Mouse (Mus musculus): ENCODE measurements at regions not wholly inside any gene's neighbourhood (a gene's known extent, or its start where the extent isn't known, plus 50 kb on each side); places are given as distances from the start of the nearest gene placed in this dataset.

DNA sequence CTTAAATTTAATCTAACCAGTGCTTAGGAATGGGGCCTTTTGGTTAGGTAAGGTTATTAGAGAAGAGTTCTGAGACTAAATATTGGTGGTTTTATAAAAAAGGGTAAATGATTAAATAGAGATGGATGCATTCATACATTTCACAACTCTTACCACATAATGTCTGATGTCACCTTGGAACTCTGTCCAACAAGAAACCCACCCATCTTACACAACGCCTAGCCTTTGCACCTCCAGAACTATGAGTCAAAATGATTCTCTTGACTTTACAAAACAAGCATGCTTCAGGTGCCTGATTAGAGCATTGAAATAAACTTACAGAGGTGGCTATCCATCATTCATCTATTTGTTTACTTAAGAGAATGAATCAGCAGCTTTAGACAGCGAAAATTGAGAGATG is 364.8 kb upstream of the Fam98a start:
- no peaks in the 10 kb centered on the region for H3K4me1 ChIP-seq (ENCODE audit: control insufficient read depth in 2 of 2, insufficient read depth in 2 of 2, low read length in 2 of 2, poor library complexity in 1 of 2)
- no peak for DNase-seq (ENCODE audit: low read depth, low spot score)
- H3K9ac ChIP-seq (ENCODE audit: insufficient read depth, low read depth, low read length, poor library complexity, severe bottlenecking): no peak overlapping the region
- no peak overlapping the region for H3K27ac ChIP-seq (ENCODE audit: insufficient read depth, low read depth, low read length, poor library complexity, severe bottlenecking)
- H3K9me3 ChIP-seq (ENCODE audit: control insufficient read depth, insufficient read depth, low read depth, low read length): no peaks in the 10 kb centered on the region
- H3K36me3 ChIP-seq (ENCODE audit: control insufficient read depth, insufficient read depth, low read length, poor library complexity, severe bottlenecking): no peaks in the 10 kb centered on the region
- in situ Hi-C loops (cut with MboI; ENCODE audit: low sequenced_read_pairs in 2 of 2, unreplicated experiment in 2 of 2): no loop called here
- TF ChIP-seq MAFK (IDR thresholded peaks at IDR 0.05; ENCODE audit: insufficient read depth, low read depth, low read length): no peak
- TF ChIP-seq HCFC1 (IDR thresholded peaks at IDR 0.05; ENCODE audit: borderline replicate concordance, insufficient read depth, low read length): no peak
- TF ChIP-seq ZC3H11A (IDR thresholded peaks at IDR 0.05; ENCODE audit: borderline replicate concordance, low read depth, low read length): no peak
- no peak for TF ChIP-seq ZNF384 (IDR thresholded peaks at IDR 0.05; ENCODE audit: low read depth, low read length)
- no peak for TF ChIP-seq CHD2 (IDR thresholded peaks at IDR 0.05; ENCODE audit: low read depth, low read length)
- no peak overlapping the region for H3K4me3 ChIP-seq (ENCODE audit: insufficient read depth in 1 of 2, low read depth in 1 of 2, low read length in 2 of 2, poor library complexity in 1 of 2, severe bottlenecking in 1 of 2)

DNA sequence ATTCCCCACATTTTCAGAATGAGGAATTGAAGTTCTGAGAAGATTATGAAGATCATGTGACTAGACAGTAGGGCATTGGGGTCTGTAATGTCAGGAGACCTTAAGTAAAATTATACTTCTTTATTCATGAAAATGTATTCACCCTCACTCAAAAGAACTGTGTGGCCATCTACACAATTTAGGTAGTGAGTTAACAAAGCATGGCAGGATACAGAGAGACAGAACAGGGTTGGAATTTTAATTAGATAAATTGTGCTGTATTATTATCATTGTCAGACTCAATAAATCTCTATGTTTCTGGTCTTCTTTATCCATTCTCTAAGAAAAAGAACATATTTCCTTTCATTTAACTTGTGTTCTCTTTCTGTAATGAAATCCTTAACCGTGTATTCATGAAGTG is 363.5 kb upstream of the Fam98a start:
- Histone ChIP-seq H3K4me3 (ENCODE audit: insufficient read depth in 1 of 2, low read depth in 1 of 2, low read length in 2 of 2, poor library complexity in 1 of 2, severe bottlenecking in 1 of 2) (no peak overlapping the region), H3K4me1 (ENCODE audit: control insufficient read depth in 2 of 2, insufficient read depth in 2 of 2, low read length in 2 of 2, poor library complexity in 1 of 2) (no peaks in the 10 kb centered on the region), H3K27ac (ENCODE audit: insufficient read depth, low read depth, low read length, poor library complexity, severe bottlenecking) (no peak overlapping the region), H3K36me3 (ENCODE audit: control insufficient read depth, insufficient read depth, low read length, poor library complexity, severe bottlenecking) (no peaks in the 10 kb centered on the region), H3K9me3 (ENCODE audit: control insufficient read depth, insufficient read depth, low read depth, low read length) (no peaks in the 10 kb centered on the region), H3K9ac (ENCODE audit: insufficient read depth, low read depth, low read length, poor library complexity, severe bottlenecking) (no peak overlapping the region)
- no peak for DNase-seq (ENCODE audit: low read depth, low spot score)
- no peak for TF ChIP-seq MAFK (IDR thresholded peaks at IDR 0.05; ENCODE audit: insufficient read depth, low read depth, low read length)
- TF ChIP-seq HCFC1 (IDR thresholded peaks at IDR 0.05; ENCODE audit: borderline replicate concordance, insufficient read depth, low read length): no peak
- TF ChIP-seq CHD2 (IDR thresholded peaks at IDR 0.05; ENCODE audit: low read depth, low read length): no peak
- TF ChIP-seq ZNF384 (IDR thresholded peaks at IDR 0.05; ENCODE audit: low read depth, low read length): no peak
- no peak for TF ChIP-seq ZC3H11A (IDR thresholded peaks at IDR 0.05; ENCODE audit: borderline replicate concordance, low read depth, low read length)
- in situ Hi-C loops (cut with MboI; ENCODE audit: low sequenced_read_pairs in 2 of 2, unreplicated experiment in 2 of 2): no loop called here

DNA sequence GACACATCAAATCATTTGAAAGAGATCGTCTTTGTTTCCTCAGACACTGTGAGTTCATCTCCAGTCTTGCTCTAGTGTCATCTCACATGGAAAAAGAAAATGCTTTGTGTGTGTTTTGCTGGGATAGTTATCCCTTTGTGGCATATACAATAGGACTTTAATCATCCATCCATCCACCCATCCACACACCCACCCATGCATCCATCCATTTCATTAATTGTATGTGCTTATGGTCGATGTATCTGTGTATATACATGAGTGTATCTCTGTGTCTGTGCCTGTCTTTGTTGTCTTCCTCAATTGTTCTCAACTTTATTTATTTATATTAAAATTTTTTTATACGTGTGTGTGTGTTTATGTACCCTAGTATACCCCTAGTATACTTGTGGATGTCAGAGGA is 355.3 kb upstream of the Fam98a start:
- no peaks in the 10 kb centered on the region for H3K9me3 ChIP-seq (ENCODE audit: control insufficient read depth, insufficient read depth, low read depth, low read length)
- no peaks in the 10 kb centered on the region for H3K36me3 ChIP-seq (ENCODE audit: control insufficient read depth, insufficient read depth, low read length, poor library complexity, severe bottlenecking)
- no peak for TF ChIP-seq CHD2 (IDR thresholded peaks at IDR 0.05; ENCODE audit: low read depth, low read length)
- no peak for TF ChIP-seq MAFK (IDR thresholded peaks at IDR 0.05; ENCODE audit: insufficient read depth, low read depth, low read length)
- H3K4me3 ChIP-seq (ENCODE audit: insufficient read depth in 1 of 2, low read depth in 1 of 2, low read length in 2 of 2, poor library complexity in 1 of 2, severe bottlenecking in 1 of 2): no peak overlapping the region
- DNase-seq (ENCODE audit: low read depth, low spot score): no peak
- no peaks in the 10 kb centered on the region for H3K4me1 ChIP-seq (ENCODE audit: control insufficient read depth in 2 of 2, insufficient read depth in 2 of 2, low read length in 2 of 2, poor library complexity in 1 of 2)
- H3K9ac ChIP-seq (ENCODE audit: insufficient read depth, low read depth, low read length, poor library complexity, severe bottlenecking): no peak overlapping the region
- H3K27ac ChIP-seq (ENCODE audit: insufficient read depth, low read depth, low read length, poor library complexity, severe bottlenecking): no peak overlapping the region
- in situ Hi-C loops (cut with MboI; ENCODE audit: low sequenced_read_pairs in 2 of 2, unreplicated experiment in 2 of 2): no loop called here

DNA sequence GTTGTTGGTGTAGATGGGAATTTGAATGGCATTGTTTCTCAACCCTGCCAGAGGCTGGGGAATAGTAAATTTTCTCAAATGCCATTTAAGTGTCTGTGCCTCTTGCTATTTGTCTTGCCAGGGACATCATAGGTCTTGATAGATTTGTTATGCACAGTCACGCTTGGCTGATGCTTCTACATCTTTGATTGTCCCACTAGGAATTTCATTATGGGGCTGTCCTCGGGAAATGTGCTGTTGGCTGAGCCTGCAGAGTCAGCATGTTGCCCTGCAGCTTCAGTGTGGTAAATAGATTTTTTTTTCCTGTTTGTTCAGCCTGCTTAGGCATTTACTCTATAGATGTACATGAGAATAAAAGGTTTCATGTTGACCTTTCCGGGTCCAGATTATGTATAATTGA is 354.9 kb upstream of the Fam98a start:
- in situ Hi-C loops (cut with MboI; ENCODE audit: low sequenced_read_pairs in 2 of 2, unreplicated experiment in 2 of 2): no loop called here
- no peak overlapping the region for H3K27ac ChIP-seq (ENCODE audit: insufficient read depth, low read depth, low read length, poor library complexity, severe bottlenecking)
- TF ChIP-seq ZNF384 (IDR thresholded peaks at IDR 0.05; ENCODE audit: low read depth, low read length): no peak
- TF ChIP-seq MAFK (IDR thresholded peaks at IDR 0.05; ENCODE audit: insufficient read depth, low read depth, low read length): no peak
- no peak for TF ChIP-seq ZC3H11A (IDR thresholded peaks at IDR 0.05; ENCODE audit: borderline replicate concordance, low read depth, low read length)
- no peak for TF ChIP-seq CHD2 (IDR thresholded peaks at IDR 0.05; ENCODE audit: low read depth, low read length)
- TF ChIP-seq HCFC1 (IDR thresholded peaks at IDR 0.05; ENCODE audit: borderline replicate concordance, insufficient read depth, low read length): no peak
- H3K4me3 ChIP-seq (ENCODE audit: insufficient read depth in 1 of 2, low read depth in 1 of 2, low read length in 2 of 2, poor library complexity in 1 of 2, severe bottlenecking in 1 of 2): no peak overlapping the region
- H3K4me1 ChIP-seq (ENCODE audit: control insufficient read depth in 2 of 2, insufficient read depth in 2 of 2, low read length in 2 of 2, poor library complexity in 1 of 2): no peaks in the 10 kb centered on the region
- H3K9me3 ChIP-seq (ENCODE audit: control insufficient read depth, insufficient read depth, low read depth, low read length): no peaks in the 10 kb centered on the region
- no peak for DNase-seq (ENCODE audit: low read depth, low spot score)
- no peaks in the 10 kb centered on the region for H3K36me3 ChIP-seq (ENCODE audit: control insufficient read depth, insufficient read depth, low read length, poor library complexity, severe bottlenecking)
- H3K9ac ChIP-seq (ENCODE audit: insufficient read depth, low read depth, low read length, poor library complexity, severe bottlenecking): no peak overlapping the region

DNA sequence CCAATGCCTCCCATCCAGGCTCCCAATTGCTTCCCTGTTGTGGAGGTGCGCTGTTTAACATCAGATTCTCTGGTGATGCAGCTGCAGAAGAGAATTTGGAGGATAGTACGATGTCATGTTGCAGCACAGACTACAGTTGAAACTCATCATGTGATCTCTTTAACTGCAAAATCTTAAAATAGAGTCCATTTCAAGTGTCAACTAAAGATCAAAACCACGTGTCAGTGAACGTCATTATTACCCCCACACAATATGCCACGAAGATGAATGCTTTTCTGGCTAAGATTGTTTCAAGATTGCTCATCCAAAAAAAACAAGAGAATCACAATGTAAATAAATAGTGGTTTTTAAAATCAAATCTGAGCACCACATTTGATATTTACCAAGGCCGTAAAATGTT is 343.7 kb upstream of the Fam98a start:
- H3K9ac ChIP-seq (ENCODE audit: insufficient read depth, low read depth, low read length, poor library complexity, severe bottlenecking): no peak overlapping the region
- H3K27ac ChIP-seq (ENCODE audit: insufficient read depth, low read depth, low read length, poor library complexity, severe bottlenecking): no peak overlapping the region
- in situ Hi-C loops (cut with MboI; ENCODE audit: low sequenced_read_pairs in 2 of 2, unreplicated experiment in 2 of 2): no loop called here
- H3K4me1 ChIP-seq (ENCODE audit: control insufficient read depth in 2 of 2, insufficient read depth in 2 of 2, low read length in 2 of 2, poor library complexity in 1 of 2): no peaks in the 10 kb centered on the region
- H3K36me3 ChIP-seq (ENCODE audit: control insufficient read depth, insufficient read depth, low read length, poor library complexity, severe bottlenecking): no peaks in the 10 kb centered on the region
- no peaks in the 10 kb centered on the region for H3K9me3 ChIP-seq (ENCODE audit: control insufficient read depth, insufficient read depth, low read depth, low read length)
- TF ChIP-seq ZC3H11A (IDR thresholded peaks at IDR 0.05; ENCODE audit: borderline replicate concordance, low read depth, low read length) (no peak), MAFK (IDR thresholded peaks at IDR 0.05; ENCODE audit: insufficient read depth, low read depth, low read length) (no peak), HCFC1 (IDR thresholded peaks at IDR 0.05; ENCODE audit: borderline replicate concordance, insufficient read depth, low read length) (no peak), CHD2 (IDR thresholded peaks at IDR 0.05; ENCODE audit: low read depth, low read length) (no peak), ZNF384 (IDR thresholded peaks at IDR 0.05; ENCODE audit: low read depth, low read length) (no peak)
- DNase-seq (ENCODE audit: low read depth, low spot score): no peak
- H3K4me3 ChIP-seq (ENCODE audit: insufficient read depth in 1 of 2, low read depth in 1 of 2, low read length in 2 of 2, poor library complexity in 1 of 2, severe bottlenecking in 1 of 2): no peak overlapping the region
